Mouse (Mus musculus) splenic B cell, adult 2 months (primary cell): Measurements from ENCODE around the gene Unc13b.
"Not testable (repeated sequence)": the region's sequence is repeated elsewhere in the genome, so short reads cannot be mapped to it uniquely, and the experiment has no call there.

ENCODE experiments used
- DNase-seq: peaks from one replicate; pipeline ENCODE4 v3.0.0-alpha.2; 2011; ENCODE audit warnings: low read depth, low spot score
- H3K27me3 ChIP-seq: 2 replicates; pipeline ENCODE4 v1.6.1; 2012; ENCODE audit warnings: mild to moderate bottlenecking, low read length, moderate library complexity, mixed read lengths; ENCODE audit not compliant: control insufficient read depth, poor library complexity, insufficient read depth, severe bottlenecking
- H3K36me3 ChIP-seq: 2 replicates; pipeline ENCODE4 v1.6.1; 2012; ENCODE audit warnings: mild to moderate bottlenecking, low read length, moderate library complexity, mixed read lengths; ENCODE audit not compliant: control insufficient read depth, poor library complexity, insufficient read depth, severe bottlenecking

Gene Unc13b

DNA sequence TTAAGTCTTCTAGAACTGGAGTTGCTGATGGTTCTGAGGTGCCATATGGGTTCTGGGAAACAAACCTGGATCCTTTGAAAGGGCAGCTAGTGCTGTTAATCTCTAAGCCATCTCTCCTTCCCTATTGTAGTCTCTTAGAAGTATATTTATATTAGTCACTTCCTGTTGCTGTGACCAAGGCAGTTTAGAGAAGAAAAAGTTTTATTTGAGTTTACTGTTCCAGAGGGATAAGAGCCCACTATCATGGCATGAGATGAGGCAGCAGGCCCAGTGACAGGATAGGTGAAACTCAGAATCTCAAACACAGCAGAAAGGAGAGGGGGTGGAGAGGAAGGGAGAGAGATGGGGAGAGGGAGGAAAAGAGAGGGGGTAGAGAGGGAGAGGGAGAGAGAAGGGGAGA lies 54.7 kb downstream of the Unc13b start:
- no peaks in the 10 kb centered on the region for H3K36me3 ChIP-seq
- DNase-seq, result no peak

GRCm38 (mm10) chr4:43114512-43114911 lies 55.8 kb downstream of the Unc13b start:
- Histone ChIP-seq H3K27me3 (no peaks in the 10 kb centered on the region; the same call in 1 of the 2 replicates), H3K36me3 (no peaks in the 10 kb centered on the region)
- DNase-seq, result no peak

More for the DNA sequence above, 54.7 kb downstream of the Unc13b start:
- no peaks in the 10 kb centered on the region for H3K27me3 ChIP-seq

DNA sequence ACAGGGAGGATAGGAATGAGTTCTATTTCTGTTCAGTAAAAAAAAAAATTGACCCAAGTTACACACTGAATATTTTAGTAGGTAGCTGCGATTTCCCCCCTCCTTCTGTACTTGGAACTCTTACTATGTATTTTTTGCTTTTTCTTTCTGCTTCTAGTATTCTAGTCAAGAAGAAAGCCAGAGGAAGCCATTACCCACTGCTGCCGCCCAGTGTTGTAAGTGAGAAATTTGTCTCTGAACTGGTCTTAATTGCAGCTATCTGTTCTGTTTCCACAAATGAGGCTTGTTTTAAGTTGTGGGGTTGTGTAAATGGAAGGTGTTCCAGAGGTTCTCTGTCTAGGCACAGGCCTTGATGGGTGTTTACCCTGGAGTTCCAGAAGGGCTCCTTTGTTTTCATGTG lies 56.2 kb downstream of the Unc13b start:
- DNase-seq, result peak; percentile 50
- H3K27me3 ChIP-seq, result no peaks in the 10 kb centered on the region; the same call in 1 of the 2 replicates
- H3K36me3 ChIP-seq, result no peaks in the 10 kb centered on the region

DNA sequence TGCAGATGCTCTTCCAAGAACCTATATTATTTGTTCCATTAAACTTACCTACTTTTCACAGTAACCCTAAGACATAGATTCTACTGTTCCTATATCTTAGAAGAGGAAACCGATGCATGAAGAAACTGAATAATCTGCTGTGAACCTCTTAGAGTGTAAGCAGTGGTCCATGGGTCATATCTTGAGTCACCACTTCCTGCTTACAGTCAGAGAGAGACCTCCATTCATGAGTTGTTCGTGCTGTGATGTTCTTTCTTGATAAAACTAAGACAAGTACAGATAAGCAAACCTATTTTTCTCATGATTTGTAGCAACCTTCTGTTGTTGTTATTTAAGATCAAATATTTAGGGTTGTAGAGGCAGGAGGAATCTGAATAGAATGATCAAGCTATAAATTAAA lies 57.5 kb downstream of the Unc13b start:
- Histone ChIP-seq H3K27me3 (no peaks in the 10 kb centered on the region; the same call in 1 of the 2 replicates), H3K36me3 (no peaks in the 10 kb centered on the region)
- no peak for DNase-seq

DNA sequence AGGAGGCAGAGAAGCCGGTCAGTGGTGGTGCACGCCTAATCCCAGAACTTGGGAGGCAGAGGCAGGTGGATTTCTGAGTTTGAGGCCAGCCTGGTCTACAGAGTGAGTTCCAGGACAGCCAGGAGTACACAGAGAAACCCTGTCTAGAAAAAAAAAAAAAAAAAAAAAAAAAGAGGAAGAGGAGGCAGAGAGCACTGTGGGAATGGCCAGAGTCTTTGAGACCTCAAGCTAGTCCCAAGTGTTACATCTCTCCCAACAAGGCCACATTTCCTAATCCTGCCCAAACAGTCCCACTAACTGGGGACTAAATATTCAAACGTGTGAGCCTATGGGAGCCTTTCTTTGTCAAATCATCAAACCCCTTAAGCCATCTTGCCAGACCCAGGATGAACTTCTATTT lies 71.0 kb downstream of the Unc13b start:
- no peak for DNase-seq
- no peaks in the 10 kb centered on the region for H3K36me3 ChIP-seq
- H3K27me3 ChIP-seq, result no peaks in the 10 kb centered on the region

- no peaks in the 10 kb centered on the region for H3K36me3 ChIP-seq
- DNase-seq, result no peak
Observed at GRCm38 (mm10) chr4:43142610-43143009, 83.9 kb downstream of the Unc13b start.

DNA sequence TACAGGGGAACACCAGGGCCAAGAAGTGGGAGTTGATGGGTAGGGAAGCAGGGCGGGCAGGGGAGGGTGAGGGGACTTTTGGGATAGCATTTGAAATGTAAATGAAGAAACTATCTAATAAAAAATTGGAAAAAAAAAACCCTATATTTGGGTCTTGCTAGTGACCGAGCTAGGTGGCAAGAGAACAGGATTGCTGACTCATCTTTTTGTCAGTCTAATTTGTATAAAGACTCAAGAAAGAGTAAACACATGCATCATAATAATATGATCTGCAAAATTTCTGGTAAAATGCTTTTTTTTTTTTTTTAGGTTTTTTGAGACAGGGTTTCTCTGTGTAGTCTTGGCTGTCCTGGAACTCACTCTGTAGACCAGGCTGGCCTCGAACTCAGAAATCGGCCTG lies 93.7 kb downstream of the Unc13b start:
- not testable (repeated sequence) for H3K27me3 ChIP-seq, H3K36me3 ChIP-seq, DNase-seq

More at GRCm38 (mm10) chr4:43142610-43143009, 83.9 kb downstream of the Unc13b start:
- H3K27me3 ChIP-seq, result no peaks in the 10 kb centered on the region

DNA sequence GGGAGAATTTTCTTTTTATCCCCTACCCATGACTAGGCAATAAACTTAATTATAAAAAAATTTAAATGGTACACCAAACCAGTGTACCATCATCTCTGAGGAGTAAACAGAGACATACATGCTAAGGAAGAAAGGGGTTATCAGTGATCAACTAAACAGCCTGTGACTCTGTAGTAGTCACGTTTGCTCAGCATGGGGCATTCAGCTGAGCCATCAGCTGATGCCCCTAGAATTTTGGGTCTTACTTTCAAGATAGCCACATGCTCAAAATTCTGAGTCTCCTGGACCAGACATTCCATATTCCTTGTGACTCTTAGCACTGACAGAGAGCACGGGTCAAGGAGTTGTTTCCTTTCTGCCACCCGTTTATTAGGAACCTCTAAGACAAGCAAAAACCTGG lies 101.3 kb downstream of the Unc13b start:
- DNase-seq, result no peak
- H3K36me3 ChIP-seq, result no peaks in the 10 kb centered on the region
- no peaks in the 10 kb centered on the region; the same call in 1 of the 2 replicates for H3K27me3 ChIP-seq

DNA sequence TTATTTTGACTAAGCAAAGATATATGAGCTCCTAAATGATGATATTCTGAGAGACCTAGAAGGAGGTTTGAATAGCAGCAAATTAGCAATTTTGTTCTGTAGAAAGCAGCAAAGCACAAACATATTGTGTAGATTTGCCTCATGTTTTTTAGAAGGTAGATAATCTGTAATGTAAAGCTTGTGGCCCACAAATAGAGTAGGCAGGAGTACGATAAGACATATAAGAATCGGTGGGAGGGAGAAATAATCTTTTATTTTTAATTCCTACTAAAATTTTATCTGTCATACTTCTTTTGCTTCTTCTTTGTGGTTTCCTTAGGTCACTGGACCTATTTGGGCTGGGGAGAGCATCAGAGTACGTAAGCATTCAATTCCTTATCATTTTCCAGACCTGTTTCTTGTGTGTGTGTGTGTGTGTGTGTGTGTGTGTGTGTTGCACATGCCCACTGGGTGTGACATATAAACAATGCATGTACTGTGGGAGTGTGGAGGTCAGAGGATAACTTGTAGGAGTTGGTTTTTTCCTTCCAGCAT lies 102.4 kb downstream of the Unc13b start:
- no peaks in the 10 kb centered on the region; the same call in 1 of the 2 replicates for H3K27me3 ChIP-seq
- no peaks in the 10 kb centered on the region for H3K36me3 ChIP-seq
- no peak for DNase-seq

- Histone ChIP-seq H3K36me3 (no peaks in the 10 kb centered on the region), H3K27me3 (no peaks in the 10 kb centered on the region; the same call in 1 of the 2 replicates)
- no peak for DNase-seq
Observed at GRCm38 (mm10) chr4:43163205-43163604, 104.5 kb downstream of the Unc13b start.

GRCm38 (mm10) chr4:43165403-43166005 lies 106.8 kb downstream of the Unc13b start:
- no peaks in the 10 kb centered on the region for H3K36me3 ChIP-seq
- H3K27me3 ChIP-seq, result no peaks in the 10 kb centered on the region; the same call in 1 of the 2 replicates
- DNase-seq, result no peak

DNA sequence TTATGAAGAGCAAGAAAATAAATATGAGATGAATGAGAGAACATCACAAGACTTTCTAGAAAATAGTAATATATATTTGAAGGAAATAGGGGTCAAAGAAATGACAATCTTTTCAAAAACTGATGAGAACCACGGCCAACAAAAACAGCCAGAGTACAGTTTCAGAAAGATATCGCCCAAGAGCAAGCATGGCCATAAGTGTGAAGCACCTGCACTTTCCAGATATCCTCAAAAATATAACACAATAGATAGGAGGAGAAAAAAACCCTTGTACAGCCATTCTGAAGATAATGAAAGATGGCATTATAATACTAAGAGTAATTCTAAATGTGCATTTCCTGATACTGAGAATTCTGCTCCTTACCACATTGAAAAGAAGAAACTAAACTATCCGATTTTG lies 111.3 kb downstream of the Unc13b start:
- no peaks in the 10 kb centered on the region for H3K36me3 ChIP-seq
- no peak for DNase-seq
- H3K27me3 ChIP-seq, result no peaks in the 10 kb centered on the region

DNA sequence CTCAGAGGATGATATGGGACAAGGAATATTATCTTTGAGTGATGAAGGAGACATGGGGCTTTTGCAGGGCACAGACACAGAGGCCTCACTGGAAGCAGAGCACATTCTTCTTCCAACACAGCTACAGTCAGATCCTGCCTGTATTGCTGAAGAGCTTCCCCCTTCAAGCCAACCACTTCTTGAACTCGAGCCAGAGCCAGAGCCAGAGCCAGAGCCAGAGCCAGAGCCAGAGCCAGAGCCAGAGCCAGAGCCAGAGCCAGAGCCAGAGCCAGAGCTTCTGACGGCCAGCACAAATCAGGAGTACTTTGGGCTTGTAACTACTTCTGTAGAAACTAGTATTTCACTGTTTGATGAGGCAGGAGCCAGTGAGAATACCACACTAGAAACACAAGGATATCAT lies 118.4 kb downstream of the Unc13b start:
- no peak for DNase-seq
- Histone ChIP-seq H3K27me3 (no peaks in the 10 kb centered on the region), H3K36me3 (no peaks in the 10 kb centered on the region)

- DNase-seq, result no peak
- Histone ChIP-seq H3K36me3 (no peaks in the 10 kb centered on the region), H3K27me3 (no peaks in the 10 kb centered on the region)
Observed at GRCm38 (mm10) chr4:43182474-43183168, 123.9 kb downstream of the Unc13b start.

DNA sequence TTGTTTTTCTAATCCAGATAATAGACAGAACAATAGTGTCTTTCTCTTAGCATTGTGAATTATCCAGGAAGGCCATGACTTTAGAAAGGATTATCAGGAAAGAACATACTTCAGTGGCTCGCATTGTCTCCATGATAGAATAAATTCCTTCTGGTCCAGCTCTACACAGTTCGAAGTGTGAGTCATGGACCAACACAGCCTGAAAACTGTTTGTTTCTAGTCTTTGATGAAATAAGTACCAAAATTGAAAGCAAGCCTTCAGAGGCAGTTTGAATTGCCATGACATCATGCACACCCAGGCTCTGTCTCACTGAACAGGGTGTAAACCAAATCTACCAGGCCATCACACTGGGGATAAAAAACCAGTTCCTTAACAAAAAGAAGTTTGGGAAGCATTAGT lies 128.7 kb downstream of the Unc13b start:
- Histone ChIP-seq H3K36me3 (no peaks in the 10 kb centered on the region), H3K27me3 (no peaks in the 10 kb centered on the region)
- DNase-seq, result no peak
